Mouse (Mus musculus) lung, postnatal 0 days (tissue): Measurements from ENCODE around the gene Tmem120a.

Experiments used
- CTCF ChIP-seq: IDR thresholded peaks from 2 replicates; pipeline ENCODE4 v1.5.1; 2016; ENCODE audit warnings: antibody characterized with exemption, mild to moderate bottlenecking
- EP300 ChIP-seq: IDR thresholded peaks from 2 replicates; pipeline ENCODE4 v1.6.1; 2016; ENCODE audit warnings: antibody characterized with exemption, mild to moderate bottlenecking, control low read depth

DNA sequence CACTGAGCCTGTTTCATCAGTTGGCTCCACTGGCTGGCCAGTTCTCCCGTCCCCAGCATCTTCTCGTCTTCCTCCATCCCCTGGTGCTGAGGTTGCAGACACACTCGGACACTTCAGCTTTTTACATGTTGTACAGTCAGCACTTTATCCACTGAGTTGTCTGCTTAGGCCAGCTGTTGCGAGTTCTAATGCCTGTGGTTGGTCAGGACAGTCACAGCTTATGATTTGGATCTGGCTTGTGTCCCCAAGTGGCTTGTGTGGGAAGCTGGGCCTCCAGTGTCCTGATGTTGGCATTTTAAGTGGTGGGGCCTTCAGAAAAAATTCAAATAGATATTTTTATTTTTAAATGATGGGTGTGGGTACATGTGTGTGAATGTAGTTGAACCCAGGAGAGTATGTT lies 38.9 kb downstream of the Tmem120a start:
- no peak for TF ChIP-seq EP300
- TF ChIP-seq CTCF, result no peak
